Mouse (Mus musculus) forebrain, embryonic 14.5 days (tissue): ENCODE data around the gene Cyp2w1. TPM values are rescaled to one million over a fixed set of nuclear protein-coding genes. Genes with fewer than 3 reads are reported as not detected.
A peak's percentile ranks its signal among the peaks of the same experiment; 100 is the strongest.

Experiments
- microRNA counts: library from miRNA; unstranded; fragments of <30 nt; microRNA quantifications from one replicate; lab custom pipeline; 2016
- microRNA-seq: library from miRNA; unstranded; fragments of <30 nt; microRNA quantifications from one replicate; pipeline ENCODE4, GENCODE M21; 2016
- polyA plus RNA-seq: library from polyadenylated mRNA; unstranded; fragments of >200 nt; fragmentation: Nextera tagmentation; extraction: Ambion mirVana; gene quantifications from 2 replicates; pipeline ENCODE4 v1.2.1, GENCODE M21; 2014

Cyp2w1 gene
- polyA plus RNA-seq, 1 experiment from 2014 or later: not detected

MicroRNAs within 50 kb of the gene (microRNA counts, 519-probe panel; counts per million panel counts)
- microRNA mmu-miR-339-3p (lab: Ali Mortazavi, UCI) (not detected), microRNA mmu-miR-339-5p (lab: Ali Mortazavi, UCI) (not detected)

Small RNA genes within 50 kb of the gene (microRNA-seq; reads per million reads assigned to microRNA genes)
- gene Mir339: 281 reads per million, percentile 71 among the genes with 10 or more reads in this experiment

Other genes starting within 250 kb of the Cyp2w1 start
- 93.8 and 128 TPM in 2 replicates for gene Prkar1b, start 202.6 kb upstream of the Cyp2w1 start, polyA plus RNA-seq
- 2.5 and 2.6 TPM in 2 replicates for gene Dnaaf5, start 202.4 kb upstream of the Cyp2w1 start, polyA plus RNA-seq
- 44.4 and 49.0 TPM in 2 replicates for gene Sun1, start 152.0 kb upstream of the Cyp2w1 start, polyA plus RNA-seq
- 114 and 125 TPM in 2 replicates for gene Get4, start 100.3 kb upstream of the Cyp2w1 start, polyA plus RNA-seq
- 12.8 and 21.6 TPM in 2 replicates for gene Adap1, start 27.0 kb upstream of the Cyp2w1 start, polyA plus RNA-seq
- 127 and 155 TPM in 2 replicates for gene Cox19, start 1.2 kb upstream of the Cyp2w1 start, polyA plus RNA-seq
- 0.85 and 0.93 TPM in 2 replicates for gene Gpr146, start 25.1 kb downstream of the Cyp2w1 start, polyA plus RNA-seq
- 0.18 TPM in 1 of 2 replicates, not detected in the other for gene C130050O18Rik, start 52.7 kb downstream of the Cyp2w1 start, polyA plus RNA-seq
- 10.0 and 10.2 TPM in 2 replicates for gene Gper1, start 70.5 kb downstream of the Cyp2w1 start, polyA plus RNA-seq
- 14.9 and 15.2 TPM in 2 replicates for gene 3110082I17Rik, start 107.9 kb downstream of the Cyp2w1 start, polyA plus RNA-seq
- gene Zfand2a, start 131.9 kb downstream of the Cyp2w1 start, polyA plus RNA-seq: 10.1 and 10.7 TPM in 2 replicates
- 2.3 and 3.5 TPM in 2 replicates for gene Uncx, start 190.9 kb downstream of the Cyp2w1 start, polyA plus RNA-seq